Mouse (Mus musculus) mature B cell (primary cell): Measurements from ENCODE around the gene Pde4a.
"Not testable (repeated sequence)": the region's sequence is repeated elsewhere in the genome, so short reads cannot be mapped to it uniquely, and the experiment has no call there.

Experiments used
- in situ Hi-C: fragments of 300-500 bp; cut with MboI; formaldehyde crosslinking; loops from 2 replicates; pipeline ENCODE4 v1.14.3; 2019

Pde4a gene

GRCm38 (mm10) chr9:21181421-21182220 lies 16.1 kb downstream of the Pde4a start:
- in situ Hi-C loops, result no loop called here

- in situ Hi-C loops, result no loop called here
These were observed 17.9 kb downstream of the Pde4a start for GRCm38 (mm10) chr9:21183421-21183820.

GRCm38 (mm10) chr9:21183905-21184413 lies 18.4 kb downstream of the Pde4a start:
- in situ Hi-C loops, result no loop called here

- in situ Hi-C loops, result no loop called here
These were observed 19.2 kb downstream of the Pde4a start for GRCm38 (mm10) chr9:21184733-21185132.

- in situ Hi-C loops, result no loop called here
These were observed 19.9 kb downstream of the Pde4a start for GRCm38 (mm10) chr9:21185436-21185835.

- in situ Hi-C loops, result no loop called here
These were observed 24.4 kb downstream of the Pde4a start for GRCm38 (mm10) chr9:21189905-21190304.

GRCm38 (mm10) chr9:21190670-21191069 lies 25.2 kb downstream of the Pde4a start:
- in situ Hi-C loops, result no loop called here

- in situ Hi-C loops, result no loop called here
These were observed 28.3 kb downstream of the Pde4a start for GRCm38 (mm10) chr9:21193786-21194185.

GRCm38 (mm10) chr9:21194787-21195493 lies 29.4 kb downstream of the Pde4a start:
- in situ Hi-C loops, result no loop called here

- in situ Hi-C loops, result not testable (repeated sequence)
These were observed 30.4 kb downstream of the Pde4a start for GRCm38 (mm10) chr9:21195736-21196505.

- in situ Hi-C loops, result no loop called here
These were observed 31.3 kb downstream of the Pde4a start for GRCm38 (mm10) chr9:21196521-21197433.

- in situ Hi-C loops, result no loop called here
These were observed 32.5 kb downstream of the Pde4a start for GRCm38 (mm10) chr9:21197981-21198380.

GRCm38 (mm10) chr9:21198960-21199359 lies 33.4 kb downstream of the Pde4a start:
- in situ Hi-C loops, result no loop called here

- in situ Hi-C loops, result no loop called here
These were observed 38.6 kb downstream of the Pde4a start for GRCm38 (mm10) chr9:21204156-21204527.

- in situ Hi-C loops, result no loop called here
These were observed 39.2 kb downstream of the Pde4a start for GRCm38 (mm10) chr9:21204528-21205272.

- in situ Hi-C loops, result no loop called here
These were observed 41.3 kb downstream of the Pde4a start for GRCm38 (mm10) chr9:21206848-21207247.

- in situ Hi-C loops, result no loop called here
These were observed 43.1 kb downstream of the Pde4a start for GRCm38 (mm10) chr9:21208626-21209025.

- in situ Hi-C loops, result no loop called here
These were observed 45.3 kb downstream of the Pde4a start for GRCm38 (mm10) chr9:21210821-21211220.

GRCm38 (mm10) chr9:21211624-21212023 lies 46.1 kb downstream of the Pde4a start:
- in situ Hi-C loops, result no loop called here

GRCm38 (mm10) chr9:21213617-21214190 lies 48.2 kb downstream of the Pde4a start:
- in situ Hi-C loops, result no loop called here
